Mouse (Mus musculus) lung, adult 2 months (tissue): ENCODE data around the gene Rhoa.

Source experiments
- CTCF ChIP-seq: fragments of 200-500 bp; IDR thresholded peaks from 2 replicates; pipeline ENCODE4 v1.5.1; 2011; ENCODE audit warnings: mild to moderate bottlenecking, low read length, control low read depth; ENCODE audit not compliant: insufficient read depth
- POLR2A ChIP-seq: fragments of 200-500 bp; IDR thresholded peaks from 2 replicates; pipeline ENCODE4 v1.6.1; 2011; ENCODE audit warnings: low read depth, mild to moderate bottlenecking, control low read depth, low read length, borderline replicate concordance; ENCODE audit errors: extremely low read depth

GRCm38 (mm10) chr9:108324784-108325183 is 18.9 kb downstream of the Rhoa start:
- no peak for TF ChIP-seq CTCF
- TF ChIP-seq POLR2A = no peak
